Mouse (Mus musculus) 416B (cell line): ENCODE measurements at regions not wholly inside any gene's neighbourhood (a gene's known extent, or its start where the extent isn't known, plus 50 kb on each side); places are given as distances from the start of the nearest gene placed in this dataset.

Source experiments
- DNase-seq: peaks from one replicate; pipeline ENCODE4 v3.0.0; 2011; ENCODE audit warnings: low read depth

DNA sequence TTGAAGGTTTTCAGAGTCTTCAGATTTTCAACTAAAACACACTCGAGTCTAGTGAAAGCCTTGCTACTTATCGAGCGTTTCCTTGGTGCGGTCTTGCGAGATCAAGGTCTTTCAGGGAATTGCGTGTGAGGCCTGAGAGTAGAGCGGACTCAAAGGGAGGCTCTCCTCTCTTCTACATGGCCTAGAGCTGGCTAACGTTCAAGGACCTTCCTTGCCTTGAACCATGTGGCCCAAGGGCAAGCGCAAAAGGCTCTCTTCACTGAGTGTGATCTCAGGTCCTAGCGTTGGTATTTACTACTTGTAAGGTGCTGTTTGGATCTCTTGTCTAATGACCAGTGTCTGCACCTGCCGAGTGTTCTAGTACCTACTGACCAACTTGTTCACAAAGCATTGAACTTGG lies 324.4 kb downstream of the Gm45692 start:
- DNase-seq, result no peak

DNA sequence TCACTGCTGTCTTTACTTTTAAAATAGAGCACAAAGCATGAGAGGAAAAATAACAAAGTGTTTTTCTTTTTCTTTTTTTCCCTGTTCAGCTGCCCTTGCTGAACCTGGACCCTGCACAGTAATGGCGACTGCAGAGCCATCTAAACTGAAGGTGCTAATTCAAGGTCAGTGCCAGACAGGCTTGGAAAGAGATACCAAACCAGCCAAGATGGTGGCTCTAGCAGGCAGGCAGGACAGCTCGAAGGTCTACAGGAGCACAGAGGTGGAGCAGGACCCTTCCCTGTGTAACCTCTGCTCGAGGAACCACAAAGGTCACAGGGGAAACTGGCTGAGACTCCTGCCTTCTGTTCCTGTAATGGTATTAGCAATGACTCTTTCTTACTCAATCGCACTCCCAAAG lies 326.7 kb downstream of the Gm45692 start:
- DNase-seq, result no peak

DNA sequence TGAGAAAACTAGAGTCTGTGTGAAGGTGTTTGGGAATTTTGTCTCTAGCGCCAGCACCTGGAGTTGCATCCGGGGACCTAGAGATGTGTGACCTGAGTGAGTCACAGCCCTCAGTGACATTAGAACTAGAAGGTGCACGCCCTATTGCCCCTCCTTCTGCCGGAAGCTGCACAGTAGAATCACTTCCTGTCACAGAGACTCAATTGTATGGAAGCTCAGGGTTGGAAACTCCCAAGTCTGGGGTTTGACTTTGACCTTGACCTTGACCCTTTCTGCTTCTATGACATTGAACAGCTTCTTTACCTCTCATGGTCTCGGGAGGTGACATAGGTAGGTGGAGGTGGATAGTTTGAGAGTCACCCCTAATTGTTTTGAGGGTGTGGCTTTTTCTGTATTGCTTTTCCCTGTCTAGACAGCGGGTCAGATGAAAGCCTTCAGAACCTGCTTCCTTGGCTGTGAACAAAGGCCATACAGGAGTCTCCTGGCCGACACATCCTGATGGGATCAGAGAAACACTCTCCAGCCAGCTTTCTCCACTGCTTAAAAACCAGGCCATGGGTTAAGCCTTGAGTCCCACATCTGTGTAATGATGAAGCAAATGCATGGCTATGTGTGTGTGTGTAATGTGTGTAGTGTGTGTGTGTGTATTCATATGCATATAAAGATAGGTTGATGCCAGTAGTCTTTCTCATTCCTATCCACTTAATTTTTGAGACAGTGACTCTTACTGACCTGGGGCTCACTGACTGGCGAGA lies 328.7 kb downstream of the Gm45692 start:
- DNase-seq, result no peak

DNA sequence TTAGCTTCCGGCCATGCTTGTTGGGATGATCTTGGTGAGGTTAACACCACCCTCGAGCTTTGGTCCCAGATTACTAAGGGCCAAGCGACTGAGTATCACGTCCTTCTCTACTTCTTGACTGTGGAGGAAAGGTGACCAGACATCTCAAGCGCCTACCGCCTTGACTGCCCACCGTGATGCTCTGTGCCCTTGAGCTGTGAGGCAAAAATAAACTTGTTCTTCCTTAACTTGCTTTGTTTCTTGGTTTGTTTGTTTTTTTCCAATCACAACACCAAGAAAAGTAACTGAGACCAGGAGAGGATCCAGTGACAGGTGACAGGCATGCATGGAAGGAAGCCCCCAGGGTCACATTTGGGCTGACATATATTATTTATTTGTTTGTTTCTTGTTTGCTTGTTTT lies 330.0 kb downstream of the Gm45692 start:
- no peak for DNase-seq

DNA sequence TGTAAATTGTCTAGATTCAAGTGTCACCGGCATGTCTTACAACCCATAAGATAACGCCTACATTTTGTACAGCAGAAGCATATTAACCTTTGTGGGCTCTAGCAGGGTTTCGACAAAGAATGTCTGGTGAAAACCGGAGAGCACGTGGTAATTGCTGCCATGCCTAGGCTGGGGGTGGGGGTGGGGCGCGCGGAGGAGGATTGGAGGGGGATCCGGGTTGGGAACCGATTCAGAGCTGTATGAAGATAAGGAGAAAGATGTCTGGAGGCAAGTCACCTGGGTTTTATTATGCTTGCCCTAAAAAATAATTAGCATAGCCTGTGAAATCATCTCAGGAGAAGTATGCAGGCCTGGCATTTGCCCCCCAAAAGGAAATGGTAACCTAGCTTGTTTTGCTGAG lies 331.2 kb downstream of the Gm45692 start:
- no peak for DNase-seq

DNA sequence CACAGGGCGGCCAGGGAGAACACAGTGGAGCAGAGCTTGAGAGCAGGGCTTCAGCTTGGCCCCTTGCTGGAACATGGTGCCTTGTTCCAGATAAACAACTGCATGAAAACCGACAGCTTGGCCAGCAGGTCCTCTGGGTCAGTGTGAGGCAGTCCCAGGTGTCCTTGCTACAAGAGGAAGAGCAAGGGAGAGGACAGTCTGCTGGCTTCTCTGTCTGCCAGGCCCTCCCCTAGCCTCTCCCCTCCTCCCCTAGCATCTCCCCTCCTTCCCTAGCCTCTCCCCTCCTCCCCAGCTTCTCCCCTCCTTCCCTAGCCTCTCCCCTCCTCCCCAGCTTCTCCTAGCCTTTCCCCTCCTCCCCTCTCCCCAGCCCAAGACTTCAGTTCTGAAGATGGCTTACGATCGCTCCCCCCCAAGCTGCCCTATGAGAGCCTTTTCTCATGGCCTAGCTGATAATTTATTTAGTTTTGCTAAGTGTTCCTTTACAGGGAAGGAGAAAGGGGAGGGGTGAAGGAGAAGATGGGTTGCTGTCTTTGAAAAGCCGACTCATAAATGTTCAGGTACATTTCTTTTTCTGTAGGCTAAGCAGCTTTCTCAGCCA lies 333.7 kb downstream of the Gm45692 start:
- DNase-seq, result no peak

DNA sequence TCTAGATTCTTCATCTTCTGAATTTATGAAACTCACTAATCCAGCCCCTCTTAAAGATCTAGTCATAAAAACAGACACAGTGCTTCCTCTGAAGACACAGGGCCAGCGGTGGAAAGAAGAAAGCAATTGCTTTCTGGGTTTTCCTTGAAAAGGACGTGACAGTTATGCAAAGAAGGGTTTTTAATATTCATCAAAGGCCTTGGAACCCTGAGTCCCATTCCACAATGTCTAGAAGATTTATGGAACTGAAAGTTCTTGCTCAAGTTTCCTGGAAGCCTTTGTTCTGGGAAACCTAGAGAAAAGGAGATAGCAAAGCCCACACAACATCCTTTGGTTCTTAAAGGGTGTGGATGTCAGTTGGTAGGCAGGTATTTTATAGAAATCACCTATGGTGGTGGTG lies 346.0 kb downstream of the Gm45692 start:
- no peak for DNase-seq

DNA sequence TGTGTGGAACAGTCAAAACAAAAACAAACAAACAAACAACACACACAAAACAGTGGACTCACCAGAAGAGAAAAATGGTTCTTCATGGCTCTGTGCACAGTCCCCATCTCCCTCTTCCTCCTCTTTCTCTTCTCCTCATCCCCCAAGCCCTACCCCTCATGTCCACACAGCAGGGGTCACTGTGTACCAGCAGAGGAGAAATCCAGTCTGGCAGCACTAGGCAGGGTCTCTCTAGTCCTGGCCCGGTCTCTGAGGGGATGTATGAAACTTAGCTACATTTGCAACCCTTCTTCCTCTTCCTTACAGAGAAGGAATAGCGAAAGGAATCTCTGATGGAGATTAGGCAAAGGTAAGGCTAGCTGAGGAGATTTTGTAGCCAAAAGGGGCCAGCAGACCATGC lies 349.1 kb downstream of the Gm45692 start:
- no peak for DNase-seq

DNA sequence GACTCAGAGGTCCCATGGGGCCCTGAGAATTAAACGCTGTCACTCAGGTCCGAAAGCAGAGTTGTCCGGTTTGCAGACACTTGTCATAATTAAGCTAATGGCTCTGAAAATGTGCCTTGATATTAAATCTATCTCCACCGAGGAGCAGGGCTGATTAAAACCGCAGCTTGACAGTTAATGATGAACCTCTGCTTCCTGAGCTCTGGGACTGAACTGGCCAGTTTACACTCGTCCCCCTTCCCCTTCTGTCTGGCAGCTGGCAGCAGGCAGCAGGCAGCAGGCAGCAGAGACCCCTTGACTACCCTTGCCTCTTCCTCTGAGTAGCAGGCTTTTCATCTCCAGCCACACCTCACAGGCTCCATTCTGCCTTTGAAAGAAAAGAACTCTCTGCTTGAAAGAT lies 350.4 kb downstream of the Gm45692 start:
- DNase-seq, result no peak

DNA sequence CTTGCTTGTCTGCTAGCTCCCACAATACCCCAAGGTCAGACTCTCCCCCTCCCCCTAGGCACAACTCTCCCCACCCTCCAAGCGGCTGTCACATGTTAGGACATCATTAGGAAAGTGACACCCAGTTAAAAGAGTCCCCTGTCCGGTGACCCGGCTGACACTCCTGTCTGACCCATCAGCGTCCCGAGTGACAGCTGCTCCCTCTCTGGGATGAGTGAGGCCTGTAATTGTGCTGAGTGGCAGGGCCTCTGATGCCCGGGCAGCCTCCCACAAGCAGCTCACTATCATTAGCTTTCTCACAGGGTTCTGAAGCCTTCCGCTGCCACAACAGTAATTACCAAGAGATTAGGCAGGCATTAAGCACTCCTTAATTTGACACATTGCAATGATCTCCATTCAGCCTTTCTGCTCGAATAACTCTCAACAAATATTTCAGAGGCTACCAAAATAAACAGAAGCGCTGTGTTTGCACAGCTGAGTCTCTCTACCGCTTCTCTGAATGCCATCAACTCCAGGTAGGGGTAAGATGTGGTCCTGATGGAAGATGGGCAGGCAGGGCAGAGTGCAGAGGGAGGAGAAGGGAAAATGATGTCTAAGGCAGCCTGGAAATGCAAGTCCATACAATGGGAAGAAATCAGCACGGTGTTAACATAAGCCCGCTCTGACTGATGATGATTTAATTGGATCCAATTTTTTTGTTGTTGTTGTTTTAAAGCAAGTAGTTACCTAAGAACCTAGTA lies 352.6 kb downstream of the Gm45692 start:
- no peak for DNase-seq

DNA sequence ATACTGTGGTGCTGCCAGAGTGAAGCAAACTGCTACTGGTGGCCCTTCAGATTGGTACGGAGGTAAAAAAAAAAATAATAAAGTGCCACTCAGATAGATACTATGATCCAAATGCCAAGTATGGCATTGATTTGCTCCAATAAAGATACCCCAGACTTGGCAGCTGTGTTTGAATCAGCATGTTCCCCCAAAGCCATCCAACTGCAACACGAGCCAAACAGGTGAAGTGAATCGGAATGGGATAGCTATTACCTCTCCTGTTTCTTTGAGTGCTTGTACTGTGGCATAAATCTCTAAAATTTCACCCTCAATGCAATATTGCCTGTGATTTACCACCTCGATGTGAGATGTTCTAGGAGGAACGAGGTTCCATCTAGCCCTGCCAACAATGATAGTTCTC lies 365.4 kb downstream of the Gm45692 start:
- no peak for DNase-seq

DNA sequence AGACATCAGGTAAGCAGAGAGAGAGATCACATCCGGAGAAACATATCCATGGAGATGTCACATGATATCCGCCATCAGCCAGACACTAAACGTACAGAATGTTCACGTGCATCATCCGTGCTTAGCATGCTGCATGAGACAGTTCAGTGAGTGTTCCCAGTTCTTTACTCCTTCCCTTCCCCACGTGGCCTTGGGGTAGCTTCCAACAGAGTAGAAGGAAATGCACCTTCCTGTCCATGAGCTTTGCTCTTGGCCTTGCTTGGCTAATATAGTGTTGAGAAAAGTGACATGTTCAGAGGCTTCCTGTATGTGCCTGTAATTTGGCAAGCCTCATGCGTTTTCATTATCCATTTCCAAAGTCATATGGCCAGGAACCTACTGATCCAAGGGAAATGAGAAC lies 368.5 kb downstream of the Gm45692 start:
- DNase-seq, result no peak

DNA sequence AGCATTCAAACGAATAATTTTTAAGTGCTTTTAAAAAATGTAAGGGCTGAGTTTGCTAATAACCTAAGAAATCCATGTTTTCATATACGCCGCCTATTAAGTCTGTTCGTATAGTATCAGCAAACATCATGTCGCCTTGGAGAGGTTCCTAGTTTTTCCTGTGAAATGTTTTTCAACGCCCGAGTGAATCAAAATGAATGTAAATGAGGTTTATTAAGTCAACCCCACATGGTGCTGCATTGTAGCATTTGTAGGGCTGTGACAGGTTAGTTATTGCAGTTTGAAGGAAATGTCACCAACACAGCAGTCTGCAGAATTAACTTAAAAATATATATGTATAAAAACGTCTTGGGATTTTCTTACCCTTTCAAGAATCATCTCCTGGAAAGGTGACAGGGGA lies 369.3 kb downstream of the Gm45692 start:
- DNase-seq, result no peak

DNA sequence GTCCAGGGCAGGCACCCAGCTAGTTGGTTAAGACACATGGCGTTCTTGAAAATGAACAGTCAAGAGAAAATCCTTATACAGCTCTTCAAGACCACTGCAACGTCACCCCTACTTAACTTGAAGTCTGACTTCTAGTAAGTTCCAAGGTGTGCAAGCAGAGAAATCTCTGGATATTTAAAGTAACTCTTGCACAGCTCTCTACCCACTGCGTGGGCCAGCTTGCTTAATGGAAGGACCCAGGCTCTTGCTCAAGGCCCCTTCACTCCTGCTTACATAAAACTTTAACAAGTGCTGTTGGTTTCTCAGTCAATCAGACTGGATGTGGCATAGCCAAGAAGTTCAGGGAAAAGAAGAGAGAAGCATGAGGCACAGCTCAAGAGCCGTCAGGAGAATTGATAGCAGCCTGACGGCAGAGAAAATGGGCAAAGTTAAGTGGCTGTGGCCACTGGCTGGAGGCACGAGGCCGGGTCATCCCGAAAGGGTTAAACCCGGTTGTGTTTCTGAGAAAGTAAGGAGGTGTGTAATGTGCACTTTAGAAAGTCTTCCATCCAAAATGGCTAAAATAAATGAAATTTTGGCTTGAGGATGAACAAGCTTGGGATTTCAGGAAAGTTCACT lies 382.0 kb downstream of the Gm45692 start:
- DNase-seq, result no peak

DNA sequence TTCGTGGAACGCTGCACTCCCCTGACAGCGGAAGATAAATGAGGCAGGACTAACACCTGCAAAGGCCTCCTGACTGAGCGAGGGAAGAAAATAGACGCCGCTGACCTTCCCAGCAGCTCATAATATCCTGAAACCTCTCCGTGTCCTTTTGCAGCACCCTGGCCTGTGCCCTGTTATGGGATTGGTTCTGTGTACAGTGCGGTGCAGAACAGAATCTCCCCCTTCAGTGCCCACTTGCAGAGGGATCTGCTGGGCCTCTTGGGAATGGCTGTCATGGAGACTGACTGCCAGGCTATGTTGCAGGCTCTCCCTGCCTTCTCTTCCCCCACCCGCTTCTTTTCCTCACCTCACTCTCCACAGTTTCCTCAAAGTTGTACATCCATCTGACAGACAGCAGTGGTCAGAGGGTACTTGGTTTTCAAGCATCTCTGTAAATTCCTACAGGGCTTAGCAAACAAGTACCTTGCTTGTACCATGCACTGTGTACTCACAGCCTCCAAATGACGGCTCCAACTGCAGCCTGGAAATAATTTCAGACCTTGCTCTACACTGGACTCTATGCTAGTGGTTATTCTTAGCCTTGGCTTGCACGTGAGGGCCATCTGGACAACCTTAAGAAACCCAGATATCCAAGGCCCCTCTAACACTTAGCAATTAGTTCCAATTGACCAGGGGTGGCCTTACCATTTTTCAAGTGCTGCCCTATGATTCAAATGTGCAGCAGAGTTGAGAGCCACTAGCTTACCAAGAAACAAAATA lies 382.7 kb downstream of the Gm45692 start:
- DNase-seq, result no peak

DNA sequence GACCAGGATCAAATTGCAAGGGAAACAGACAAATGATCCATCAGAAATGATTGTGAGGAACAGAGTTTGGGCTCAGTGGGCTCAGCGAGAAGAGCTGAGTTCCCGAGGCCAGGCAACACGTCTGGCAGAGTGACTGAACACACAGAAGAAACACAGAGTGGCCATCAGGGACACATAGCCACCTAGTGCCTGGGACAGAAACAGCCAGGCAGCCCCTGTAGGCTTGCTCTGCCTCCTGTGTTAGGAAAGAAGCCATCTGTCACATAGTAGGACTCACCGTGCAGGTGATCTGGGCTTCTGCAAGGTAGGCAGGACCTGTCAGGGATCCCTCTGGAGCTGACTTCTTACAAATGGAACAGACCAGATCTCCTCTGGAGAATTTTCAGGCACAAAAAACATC lies 383.4 kb downstream of the Gm45692 start:
- DNase-seq, result no peak

DNA sequence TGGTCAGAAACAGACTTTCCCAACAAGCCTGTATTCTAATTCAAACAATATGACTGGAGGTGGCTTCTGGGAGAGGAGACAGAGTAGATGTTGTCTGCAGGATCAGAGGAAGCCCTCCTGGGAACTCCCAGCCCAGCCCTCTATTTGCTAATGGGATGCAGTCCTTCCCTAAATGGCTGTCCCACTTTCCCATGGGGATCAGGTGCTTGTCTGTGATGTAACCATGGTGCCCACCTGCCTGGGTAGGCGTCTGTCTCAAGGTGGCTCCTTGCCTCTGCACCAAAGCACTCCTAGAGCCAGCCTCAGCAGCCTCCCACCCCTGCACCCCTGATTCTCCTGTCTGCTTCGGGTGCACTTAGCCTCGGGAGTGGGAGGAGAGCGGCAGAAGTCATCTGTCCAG lies 384.6 kb downstream of the Gm45692 start:
- DNase-seq, result no peak

DNA sequence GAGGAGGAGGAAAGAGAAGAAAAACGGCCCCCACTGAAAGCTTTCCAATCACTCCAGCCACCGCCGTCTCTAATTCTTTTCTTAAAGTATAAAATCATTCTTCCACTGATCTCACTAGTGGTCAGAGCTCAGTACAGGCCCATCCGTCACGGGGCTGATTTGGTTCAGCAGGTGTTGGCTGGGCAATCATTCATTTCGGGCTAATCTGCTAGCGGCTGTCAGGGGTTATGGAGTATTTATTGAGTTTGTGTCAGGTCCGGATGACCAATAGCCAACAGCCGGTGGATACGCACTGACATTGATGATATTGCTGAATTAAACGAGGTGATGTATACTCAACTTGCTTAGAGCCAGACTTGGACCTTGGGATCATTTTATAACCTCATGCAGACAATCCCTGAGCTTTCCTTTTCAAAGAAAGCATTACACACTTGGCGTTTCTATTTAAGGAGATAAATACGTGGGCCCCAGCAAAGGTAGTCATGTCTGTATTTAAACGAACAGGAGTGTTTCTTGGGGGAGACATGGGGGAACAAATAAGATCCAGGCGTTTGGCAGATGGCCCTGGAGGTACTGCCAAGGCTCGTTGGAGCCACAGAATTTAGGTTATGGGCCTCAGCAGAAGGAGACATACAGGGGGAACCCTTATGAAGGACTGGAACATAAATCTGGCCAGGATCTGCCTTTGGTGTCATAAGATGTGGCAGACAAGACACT lies 385.1 kb downstream of the Gm45692 start:
- no peak for DNase-seq

DNA sequence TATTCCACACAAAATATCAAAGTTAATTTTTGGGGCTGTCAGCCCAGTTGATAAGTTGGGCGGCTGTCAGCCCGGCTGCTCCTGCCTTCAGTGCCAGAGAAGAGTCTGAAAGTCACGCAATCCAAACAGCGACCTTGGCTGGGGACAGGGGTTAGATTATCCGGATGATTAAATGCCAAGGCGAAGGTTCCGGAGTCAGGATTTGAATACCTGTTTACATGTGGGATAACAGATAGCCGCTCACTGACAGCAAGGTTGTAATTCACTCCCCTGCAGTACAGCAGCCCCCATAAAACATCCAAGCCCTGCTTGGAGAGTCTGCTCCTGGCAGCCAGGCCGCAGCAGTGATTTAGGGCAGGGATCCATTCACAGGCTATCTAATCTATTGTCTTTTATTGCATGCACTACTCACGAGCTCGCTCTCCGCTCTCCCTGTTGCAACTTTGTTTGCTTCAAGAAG lies 388.3 kb downstream of the Gm45692 start:
- DNase-seq, result no peak

DNA sequence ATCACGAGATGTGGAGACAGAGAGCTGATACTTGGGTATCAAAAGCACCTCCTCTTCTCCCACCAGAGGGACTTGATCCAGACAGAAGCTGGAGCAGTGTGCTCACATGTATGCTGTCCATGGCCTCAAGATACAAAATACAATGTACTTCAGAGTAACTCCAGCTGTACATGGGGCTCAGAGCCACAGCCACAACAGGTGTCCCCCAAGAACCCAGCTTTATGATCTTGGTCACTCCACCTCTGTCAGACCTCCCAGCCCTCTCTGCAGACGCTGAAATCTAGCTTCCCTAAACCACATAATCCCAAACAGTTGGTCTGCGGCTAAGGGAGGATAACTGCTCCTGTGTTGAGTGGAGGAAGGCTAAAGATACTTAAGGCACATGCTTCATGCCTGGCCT lies 389.9 kb downstream of the Gm45692 start:
- no peak for DNase-seq

DNA sequence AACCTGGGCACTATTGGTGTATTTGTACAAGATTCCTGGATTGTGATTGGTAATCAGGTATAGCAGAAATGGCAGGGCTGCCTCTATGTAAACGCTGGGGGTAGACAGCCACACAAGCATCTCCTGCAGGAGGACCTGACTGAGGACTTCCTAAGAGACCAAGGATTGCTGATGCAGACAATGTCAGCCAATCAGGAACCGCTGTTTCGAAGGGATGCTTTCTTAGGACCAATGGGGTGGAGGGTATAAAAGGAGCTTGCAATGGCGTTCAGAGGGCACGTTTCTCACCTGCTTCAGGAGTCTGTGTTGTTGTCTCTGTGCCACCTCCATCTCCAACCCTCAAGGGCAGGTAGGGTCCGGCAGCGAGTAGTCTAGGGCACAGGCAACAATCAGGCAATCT lies 393.7 kb downstream of the Gm45692 start:
- no peak for DNase-seq

DNA sequence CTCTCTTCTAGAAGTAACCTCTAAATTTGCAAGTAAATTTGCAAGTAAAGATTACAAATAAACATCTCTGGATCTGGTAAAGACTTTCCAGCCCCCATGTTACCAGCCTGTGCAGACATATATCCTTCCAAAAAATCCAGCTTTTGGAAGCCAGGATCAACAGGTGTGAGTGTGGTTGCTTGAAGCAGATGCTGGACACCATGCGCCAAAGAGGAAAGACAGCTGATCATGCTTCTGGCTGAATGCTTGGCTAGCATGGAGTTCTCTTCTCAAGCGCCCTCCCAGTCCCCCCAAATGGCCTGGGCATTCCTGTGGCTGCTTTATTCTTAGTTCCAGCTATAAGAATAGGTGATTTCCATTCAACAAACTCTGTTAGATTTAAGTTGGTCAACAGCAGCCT lies 404.9 kb downstream of the Gm45692 start:
- no peak for DNase-seq
